Mouse (Mus musculus) B cell, adult 2 months (primary cell): ENCODE results near the gene Cct8.
A peak's percentile ranks its signal among the peaks of the same experiment; 100 is the strongest.
"Not testable (repeated sequence)": the region's sequence is repeated elsewhere in the genome, so short reads cannot be mapped to it uniquely, and the experiment has no call there.

ENCODE experiments used
- DNase-seq, 2 experiments: peaks; one replicate each; pipeline ENCODE4 v3.0.0; 2022

The Cct8 gene

DNA sequence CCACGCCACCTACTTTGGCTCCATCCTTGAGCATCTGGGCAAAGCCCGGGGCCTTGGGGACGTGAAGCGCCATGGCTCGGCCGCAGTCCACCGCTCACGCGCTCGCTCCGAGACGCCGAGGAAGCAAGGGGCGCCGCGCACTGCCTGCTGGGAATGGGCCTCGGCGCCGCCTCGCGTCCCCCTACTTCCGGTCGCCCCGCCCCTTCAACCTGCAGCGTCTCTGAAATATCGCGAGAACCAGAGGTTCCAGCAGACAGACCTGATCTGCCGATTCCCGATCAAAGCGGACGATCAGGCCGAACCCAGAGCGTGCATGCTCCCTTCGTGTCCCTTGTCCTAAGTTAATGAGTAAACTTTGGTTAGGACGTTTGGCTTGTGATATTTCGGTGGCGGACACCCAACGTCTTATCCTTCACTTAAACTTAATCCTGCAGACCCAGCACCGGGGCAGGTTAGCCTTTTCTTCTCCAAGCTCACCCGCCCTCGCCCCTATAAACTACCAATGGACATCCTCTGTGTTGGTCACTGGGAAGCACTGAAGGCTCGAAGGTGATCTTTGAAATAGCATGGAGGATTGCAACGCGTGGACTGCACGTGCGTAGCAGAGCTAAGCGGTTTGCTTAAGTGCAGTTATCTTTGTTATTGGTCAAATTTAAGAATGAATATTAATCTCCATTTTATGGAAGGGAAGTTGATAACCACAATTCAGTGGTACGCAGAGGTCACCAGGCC, at the start of gene Cct8:
TSS of gene Cct8 (minus strand) at position 158 of the 732 bp plus-strand sequence.
- DNase-seq = peak; percentile 98

DNA sequence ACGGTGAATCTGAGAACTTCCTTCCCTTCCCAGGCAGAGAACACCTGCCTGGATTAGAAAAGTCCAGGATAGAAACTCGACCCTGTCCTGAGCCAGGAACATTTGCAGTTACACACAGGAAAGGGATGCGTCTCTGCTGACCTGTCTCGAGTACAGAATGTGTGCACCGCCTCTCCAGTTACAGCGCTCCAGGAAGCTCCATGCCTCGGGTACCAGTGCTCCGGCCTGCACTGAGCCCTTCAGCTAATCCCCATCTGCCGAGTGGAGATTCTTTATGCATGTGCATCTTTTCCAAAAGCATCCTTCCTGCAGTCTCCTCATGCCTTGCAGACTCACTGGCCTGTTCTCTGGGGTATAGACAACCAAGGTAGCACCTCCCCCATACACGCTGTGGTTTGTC, 33.1 kb upstream of the Cct8 start:
- DNase-seq = no peak

DNA sequence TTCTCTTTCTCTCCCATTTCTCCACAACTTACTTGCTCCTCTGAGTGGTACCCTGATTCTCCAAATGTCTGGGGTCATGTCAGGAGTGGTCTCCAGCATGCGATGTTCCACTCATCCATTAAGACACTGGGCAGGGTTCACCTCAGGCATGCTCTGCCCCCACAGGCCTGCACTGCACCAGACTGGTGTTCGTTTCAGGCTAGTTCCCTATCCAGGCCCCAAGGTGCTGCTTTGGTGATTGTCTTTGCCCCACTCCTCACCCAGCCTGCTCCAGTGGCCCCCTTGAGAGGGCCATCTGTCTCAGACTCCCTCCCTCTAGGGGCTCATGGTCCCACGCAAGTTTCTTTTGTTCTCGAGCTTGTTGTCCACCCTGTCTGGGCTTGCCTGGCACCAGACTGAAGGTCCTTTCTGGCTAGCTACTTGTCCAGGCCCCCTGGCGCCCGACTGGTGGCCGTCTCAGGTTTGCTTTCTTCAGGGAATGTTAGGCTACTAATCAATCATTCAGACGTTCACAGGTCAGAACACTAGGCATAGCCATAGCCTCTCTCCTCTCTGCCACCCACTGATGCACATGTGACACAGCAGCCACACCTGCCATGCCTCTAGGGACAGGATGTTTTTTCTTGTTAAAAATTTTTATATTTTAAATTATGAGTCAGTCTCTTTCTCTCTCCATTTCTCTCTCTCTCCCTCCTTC, 32.0 kb upstream of the Cct8 start:
- no peak for DNase-seq

DNA sequence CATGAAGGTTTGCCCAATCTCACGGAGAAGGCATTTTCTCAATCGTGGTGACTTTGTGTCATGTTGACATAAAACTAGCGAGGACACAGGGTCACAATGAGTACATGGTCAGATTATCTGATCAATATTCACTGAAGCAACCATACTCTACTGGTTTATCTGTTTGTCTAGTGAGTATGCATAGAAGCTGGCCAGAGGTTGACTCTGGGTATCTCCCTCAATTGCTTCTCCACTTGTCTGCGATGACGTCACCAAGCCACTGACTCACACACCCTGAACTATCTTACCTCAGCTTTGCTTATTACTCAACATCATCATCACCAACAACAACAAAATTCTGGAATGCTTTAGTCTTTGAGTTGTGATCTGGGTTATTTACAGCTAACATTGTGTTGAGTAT, 28.6 kb upstream of the Cct8 start:
- DNase-seq = no peak

DNA sequence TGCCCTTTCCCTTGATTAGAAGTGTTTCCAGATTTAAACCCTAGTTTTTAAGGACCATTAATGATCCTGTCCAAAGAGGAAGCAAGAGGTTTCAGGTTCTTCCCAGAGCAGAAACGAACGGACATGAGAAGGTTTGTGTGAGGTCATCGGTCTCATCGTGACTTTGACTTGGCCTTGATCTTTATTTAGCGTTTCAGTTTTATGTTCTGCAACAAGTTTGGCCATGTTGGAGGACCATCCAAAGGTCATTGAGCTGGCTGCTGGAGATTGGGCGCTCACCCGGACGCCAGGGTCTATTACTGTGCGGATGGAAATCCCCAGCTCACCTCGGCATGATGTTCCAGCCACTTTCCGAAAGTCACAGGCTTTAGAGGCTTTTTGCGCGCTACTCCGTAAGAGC, 16.7 kb upstream of the Cct8 start:
- no peak for DNase-seq

DNA sequence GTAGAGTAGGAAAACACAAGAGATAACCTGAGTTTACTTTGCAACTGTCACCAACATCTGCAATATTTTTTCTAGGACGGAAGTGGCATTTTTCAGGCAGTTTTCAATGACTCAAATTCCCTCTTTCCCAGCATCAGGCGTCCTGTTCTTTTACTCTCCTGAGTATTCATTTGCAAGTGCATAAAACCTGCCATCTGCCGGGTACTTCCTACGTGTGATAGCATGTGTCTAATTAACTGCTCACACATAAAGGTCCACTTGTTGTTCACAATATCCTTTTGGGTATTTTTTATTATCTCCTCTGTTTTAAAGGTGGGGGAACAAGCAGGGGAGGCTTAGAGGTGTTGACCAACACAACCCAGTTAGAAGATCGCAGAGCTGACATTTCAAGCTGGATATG, 16.0 kb upstream of the Cct8 start:
- no peak for DNase-seq

DNA sequence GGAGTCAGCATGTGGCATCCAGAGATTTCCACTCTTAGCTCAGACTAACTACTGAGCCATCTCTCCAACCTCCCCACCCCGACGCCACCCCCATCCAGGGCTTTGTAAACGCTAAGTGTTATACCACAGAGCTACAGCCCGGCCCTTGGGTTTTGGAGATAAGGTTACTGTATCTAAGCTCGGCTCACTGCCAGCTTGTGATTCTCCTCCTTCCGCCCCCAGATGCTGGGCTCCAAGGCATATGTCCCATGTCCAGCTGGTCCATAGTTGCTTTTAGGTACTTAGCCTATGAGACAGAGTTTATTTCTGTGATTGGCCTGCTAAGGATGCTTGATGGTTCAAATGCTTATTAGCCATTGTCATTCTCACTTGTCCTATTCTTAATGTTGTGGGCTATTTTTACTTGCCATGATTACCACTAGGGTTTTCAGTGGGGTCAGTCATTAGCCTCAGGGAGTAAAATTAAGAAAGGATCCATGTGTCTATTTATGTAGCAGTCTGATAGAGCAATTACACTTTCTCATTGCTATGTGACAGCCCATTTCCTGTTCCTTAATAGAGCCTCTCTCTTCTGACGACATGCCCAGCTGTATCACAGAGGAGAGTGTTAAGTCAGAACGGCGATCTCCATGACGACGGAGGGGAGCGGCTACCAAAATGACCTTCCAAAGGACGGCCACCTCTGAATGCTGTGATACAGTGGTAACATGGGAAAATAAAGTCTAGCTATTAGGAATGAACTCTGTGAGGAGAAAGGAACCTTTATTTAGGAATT, 5.8 kb upstream of the Cct8 start:
- no peak for DNase-seq

DNA sequence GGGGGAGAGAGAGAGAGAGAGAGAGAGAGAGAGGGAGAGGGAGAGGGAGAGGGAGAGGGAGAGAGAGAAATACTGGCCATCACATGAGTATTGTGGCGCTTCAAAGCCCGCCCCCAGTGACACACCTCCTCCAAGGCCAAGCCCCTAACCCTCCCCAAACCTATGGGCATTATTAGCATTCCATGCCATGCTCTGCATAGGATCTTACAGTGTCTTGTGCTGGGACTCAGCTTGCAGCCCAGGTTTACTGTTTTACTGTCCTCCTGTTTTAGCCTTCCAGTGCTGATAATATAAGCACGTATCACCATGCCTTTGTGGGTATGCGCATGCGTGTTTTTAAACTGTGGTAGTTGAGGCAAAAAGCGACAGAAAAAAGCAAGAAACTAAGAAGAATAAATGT, 3.9 kb upstream of the Cct8 start:
- no peak for DNase-seq

DNA sequence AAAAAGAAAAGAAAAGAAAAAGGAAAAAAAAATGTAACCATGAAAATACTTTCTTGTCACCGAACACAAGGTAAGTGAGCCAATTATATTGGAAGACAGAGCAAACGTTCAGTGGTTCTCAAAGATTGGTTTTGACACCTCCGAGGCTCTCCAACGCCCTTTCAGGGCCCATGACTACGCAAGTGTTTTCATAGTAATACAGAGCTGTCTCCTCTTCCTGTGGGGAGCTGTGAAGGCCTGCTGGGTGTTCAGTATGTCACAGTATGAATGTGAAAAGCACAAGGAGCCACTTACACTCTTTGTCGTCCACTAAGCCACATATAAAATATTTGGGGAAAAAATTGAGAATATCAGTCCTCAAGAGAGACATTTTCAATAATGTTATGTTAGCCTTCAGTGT, 1.5 kb upstream of the Cct8 start:
- no peak for DNase-seq

DNA sequence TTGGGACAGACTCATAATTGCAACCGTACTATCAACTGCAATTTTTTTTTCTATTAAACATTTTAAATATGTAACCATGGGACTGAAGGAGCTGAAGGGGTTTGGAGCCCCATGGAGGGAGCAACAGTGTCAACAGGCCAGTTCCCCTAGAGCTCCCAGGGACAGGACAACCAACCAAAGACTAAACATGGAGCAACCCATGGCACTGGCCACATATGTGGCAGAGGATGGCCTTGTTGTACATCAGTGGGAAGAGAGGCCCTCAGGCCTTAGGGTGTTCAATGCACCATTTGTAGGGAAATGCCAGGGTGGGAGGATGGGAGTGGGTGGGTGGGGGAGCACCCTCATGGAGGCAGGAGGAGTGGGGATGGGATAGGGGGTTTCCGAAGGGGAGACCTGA, 1.1 kb upstream of the Cct8 start:
- DNase-seq = no peak

DNA sequence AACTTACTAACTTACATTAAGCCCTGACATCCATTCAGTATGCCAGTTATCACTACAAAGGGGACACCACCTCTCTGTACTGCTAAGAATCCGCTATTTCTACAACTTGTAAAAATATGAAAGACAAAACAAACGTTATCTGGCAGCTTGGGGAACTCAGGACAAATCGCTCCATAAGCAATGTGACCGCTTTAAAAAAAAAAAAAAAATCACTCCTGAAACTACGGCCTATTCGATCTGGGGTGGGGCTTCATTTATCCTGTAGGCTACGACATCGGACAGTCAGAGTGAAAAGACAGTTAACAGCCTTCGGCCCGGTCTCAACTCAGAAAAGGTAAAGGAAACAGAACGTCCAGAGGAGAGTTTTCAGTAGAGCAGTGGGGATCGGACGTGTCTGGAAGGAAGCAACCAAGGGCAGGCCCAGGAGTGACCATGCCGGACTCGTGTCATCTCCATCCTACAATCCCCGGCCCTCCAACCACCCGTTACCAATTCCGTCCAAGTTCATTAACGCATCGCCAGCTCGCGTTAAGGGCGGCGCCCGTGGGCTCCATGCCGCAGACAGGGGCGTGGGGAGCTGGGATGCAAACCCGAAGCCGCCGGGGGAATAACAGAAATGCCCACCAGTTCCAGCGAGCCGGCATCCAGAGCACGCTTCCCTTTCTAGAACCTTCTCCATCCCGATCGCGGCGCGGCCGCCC, 568 bp downstream of the Cct8 start:
- no peak for DNase-seq

DNA sequence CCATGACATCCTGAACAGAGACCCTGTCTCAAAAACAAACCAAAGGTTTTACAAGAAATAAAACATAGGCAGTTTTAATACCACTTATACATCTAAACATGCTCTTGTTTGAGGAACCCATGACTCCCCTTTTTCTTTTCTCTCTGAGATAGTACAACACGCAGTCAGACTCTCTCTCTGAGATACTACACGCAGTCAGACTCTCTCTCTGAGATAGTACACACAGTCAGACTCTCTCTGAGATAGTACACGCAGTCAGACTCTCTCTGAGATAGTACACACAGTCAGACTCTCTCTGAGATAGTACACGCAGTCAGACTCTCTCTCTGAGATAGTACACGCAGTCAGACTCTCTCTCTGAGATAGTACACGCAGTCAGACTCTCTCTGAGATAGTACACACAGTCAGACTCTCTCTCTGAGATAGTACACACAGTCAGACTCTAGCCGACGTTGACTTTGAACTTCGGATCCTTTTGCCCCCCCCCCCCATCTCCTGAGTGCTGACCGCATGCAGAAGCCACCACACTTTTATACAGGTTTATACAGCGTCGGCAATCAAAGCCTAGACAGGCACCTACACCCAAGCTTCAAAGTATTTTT, 3.4 kb downstream of the Cct8 start:
- DNase-seq = not testable (repeated sequence)

DNA sequence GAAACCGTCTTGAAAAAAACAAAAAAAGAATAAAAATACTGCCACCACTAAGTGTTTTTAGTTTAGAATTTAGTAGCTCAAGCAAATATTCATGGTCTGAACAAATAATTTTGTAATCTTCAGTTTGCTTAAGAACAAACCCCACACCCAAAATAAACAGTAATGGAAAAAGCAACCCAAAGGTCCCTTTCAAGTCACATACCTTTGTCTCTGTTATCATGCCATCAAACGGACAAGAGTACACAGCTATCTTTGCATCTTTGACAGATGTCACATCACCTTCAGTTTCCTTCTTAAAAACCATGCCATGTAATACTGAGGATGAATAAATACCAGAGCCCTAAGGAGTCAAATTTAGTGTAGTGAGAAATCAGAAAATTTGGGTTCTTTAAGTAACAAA, 7.1 kb downstream of the Cct8 start:
- no peak for DNase-seq

DNA sequence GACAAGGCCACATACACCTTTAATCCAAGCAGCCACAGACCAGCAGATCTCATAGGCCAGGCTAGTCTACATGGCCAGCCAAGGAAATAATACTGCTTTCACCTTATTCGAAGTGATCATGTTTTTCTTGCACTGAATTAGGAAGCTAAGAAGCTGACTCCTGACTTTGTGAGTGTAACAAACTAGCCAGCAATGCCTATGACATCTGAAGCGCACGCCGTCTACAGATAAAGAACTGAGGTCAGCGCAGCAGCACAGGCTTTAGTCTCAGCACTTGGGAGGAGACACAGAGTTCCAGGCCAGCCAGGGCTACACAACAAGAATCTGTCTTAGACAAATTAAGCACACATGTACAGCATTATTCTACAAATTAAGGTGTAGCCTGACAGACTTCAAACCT, 8.9 kb downstream of the Cct8 start:
- no peak for DNase-seq

DNA sequence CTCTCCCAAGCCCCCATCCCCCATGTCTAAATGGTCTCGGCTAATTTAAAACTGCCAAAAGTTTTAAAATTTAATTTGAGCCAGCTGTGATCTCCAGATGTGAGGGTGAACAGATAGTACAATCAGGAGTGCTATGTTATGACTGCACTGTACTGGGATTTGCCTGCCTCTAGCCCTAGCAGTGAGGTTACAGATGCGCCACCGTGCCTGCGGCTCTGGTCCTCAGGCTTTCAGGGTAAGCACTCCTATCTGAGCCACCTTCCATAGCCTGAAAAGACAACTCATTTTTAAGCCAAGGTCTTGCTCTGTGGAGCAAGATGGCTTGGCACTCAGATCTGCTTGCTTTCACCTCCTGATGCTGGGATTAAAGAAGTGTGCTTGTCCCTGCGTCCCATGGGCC, 11.3 kb downstream of the Cct8 start:
- no peak for DNase-seq

DNA sequence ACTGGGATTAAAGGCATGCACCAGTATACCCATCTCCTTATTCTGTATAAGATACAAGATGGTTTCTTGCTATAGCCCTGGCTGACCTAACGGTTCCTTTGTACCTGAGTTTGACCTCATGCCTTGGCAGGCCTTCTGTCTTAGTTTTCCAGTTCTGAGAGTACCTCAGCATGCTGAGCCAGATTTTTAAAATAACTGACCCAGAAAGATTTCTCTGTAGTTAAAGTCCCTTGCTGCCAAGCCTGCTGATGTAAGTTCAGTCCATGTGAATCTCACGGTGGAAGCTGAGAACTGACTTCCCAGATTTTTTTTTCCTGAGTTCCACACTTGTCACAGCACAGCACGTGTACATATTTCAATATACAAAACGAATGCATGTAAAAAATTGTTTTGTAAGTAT, 25.1 kb downstream of the Cct8 start:
- no peak for DNase-seq

DNA sequence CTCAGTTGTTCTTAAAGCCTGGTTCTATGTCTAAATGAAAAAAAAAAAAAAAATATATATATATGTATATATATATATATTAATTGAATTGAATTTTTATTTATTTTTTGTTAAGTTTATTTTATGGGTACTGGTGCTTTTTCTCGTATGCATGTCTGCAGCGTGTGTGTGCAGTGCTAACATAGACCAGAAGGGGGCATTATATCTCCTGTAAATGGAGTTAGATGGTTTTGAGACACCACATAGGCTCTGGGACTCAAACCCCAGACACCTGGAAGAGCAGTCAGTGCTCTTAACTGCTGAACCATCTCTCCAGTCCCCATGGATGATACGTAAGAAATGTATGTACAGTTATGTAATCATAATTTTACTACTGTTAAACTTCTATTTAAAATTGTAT, 36.9 kb downstream of the Cct8 start:
- DNase-seq = peak; percentile 33 to 37

DNA sequence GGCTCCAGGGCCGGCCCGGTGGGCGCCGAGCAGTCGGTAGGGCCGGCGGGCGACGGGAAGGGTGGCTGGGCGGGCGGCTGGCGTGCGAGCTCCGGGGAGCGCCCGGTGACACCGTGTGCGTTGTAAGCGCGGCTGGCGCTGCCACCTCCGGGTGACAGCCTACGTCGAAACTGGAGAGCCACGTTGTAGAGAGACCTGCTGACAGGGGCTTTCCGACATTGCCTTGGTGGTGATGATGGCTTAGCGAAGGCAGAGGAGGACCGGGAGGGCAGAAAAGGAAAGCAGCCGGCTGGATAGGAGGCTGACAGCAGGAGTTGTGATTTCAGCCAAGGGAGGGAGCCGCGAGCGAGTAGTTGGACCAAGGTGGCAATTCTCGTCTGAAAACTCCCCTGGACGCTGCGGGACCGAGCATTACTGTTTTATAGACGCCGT, 40.5 kb downstream of the Cct8 start:
- peak; percentile 64 to 65 for DNase-seq

DNA sequence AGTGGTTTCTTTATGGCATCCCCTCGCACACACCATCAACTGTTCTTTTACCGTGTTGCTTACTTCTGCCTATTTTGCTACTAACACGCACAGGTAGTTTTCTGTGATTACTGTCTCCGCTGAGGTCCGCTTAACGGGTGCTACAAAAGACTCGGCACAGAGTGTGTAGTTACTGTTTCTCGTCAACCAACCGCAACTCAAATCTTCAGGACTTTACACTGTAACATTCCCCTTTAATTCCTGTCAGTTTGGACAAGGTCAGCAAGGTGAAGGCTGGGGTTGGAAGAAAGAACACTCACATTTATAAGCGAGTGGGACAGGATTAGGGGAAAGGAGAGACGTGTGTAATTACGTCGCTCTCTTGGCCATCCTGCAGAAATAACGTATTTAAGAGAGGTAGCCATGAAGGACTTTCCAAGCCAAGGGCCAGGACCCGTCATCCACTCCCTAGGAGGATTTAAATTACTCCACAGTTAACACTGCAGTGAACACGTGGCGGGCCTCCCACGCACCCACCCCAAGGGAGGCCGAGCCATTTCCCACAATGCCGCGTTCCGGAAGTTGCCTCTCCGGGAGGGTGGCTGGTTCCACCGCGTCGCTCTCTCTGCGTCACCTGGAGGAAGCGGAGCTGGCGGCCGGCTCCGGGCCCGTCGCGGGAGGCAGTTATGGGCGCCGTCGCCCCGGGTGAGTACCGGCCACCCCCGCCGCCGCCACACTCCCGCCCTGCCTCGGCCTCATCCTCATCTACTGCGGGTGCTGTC, 41.1 kb downstream of the Cct8 start, which contains the start of gene Usp16:
TSS of gene Usp16 (plus strand) at position 285 of the 761 bp plus-strand sequence.
- DNase-seq = peak; percentile 96 to 97

DNA sequence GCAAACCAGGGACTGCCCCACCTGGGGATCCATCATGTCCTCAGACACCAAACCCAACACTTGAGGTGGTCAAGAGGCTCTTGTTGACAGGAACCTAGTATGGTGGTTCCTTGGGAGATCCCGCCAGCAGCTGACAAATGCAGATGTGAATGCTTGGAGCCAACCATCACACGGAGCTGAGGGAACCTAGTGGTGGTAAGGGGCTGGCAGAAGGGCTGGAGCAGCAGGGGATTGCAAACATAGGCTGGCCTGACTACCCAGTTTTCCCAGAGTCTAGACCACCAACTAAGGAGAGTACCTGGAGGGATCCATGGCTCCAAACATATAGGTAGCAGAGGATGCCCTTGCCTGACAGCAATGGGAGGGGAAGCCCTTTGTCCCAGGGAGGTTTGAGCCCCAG, 42.4 kb downstream of the Cct8 start:
- DNase-seq = no peak

DNA sequence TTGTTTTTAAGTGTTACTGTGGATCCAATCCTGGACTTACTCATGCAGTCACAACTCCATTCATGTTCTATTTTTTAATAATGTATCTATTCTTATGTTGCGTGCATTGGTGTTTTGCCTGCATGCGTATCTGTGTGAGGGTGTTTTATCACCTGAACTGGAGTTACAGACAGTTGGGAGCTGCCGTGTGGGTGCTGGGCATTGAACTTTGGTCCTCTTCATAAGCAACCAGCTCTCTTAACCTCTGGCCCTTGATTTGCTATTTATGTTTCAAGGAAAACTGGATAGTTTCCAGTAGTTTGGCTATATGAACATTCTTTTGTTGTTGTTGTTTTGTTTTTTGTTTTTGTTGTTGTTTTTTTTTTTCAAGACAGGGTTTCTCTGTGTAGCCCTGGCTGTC, 50.1 kb downstream of the Cct8 start:
- DNase-seq = no peak

DNA sequence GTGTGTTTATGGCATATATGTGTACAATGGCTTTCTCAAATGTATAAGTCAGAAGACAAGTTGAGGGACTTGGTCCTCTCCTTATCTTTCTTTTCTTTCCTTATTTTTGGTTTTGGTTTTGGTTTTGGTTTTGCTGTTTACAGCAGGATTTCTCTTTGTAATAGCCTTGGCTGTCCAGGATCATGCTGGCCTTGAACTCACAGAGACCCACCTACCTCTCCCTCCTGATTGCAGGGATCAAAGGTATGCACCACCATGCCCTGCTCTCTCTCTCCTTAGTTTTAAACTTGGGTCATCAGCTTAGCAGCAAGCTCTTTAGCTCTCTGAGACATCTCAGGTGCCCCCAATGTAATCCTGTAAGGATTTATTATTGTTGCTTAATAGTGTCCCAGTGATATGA, 50.6 kb downstream of the Cct8 start:
- no peak for DNase-seq
